Mouse (Mus musculus) layer of hippocampus, adult 11-12 months (tissue): ENCODE results near the gene Nppc.
A peak's percentile ranks its signal among the peaks of the same experiment; 100 is the strongest.

ENCODE experiments used
- DNase-seq: peaks from one replicate; pipeline ENCODE4 v3.0.0; 2022; ENCODE audit warnings: low spot score

The Nppc gene

GRCm38 (mm10) chr1:86670279-86671038, at the start of gene Nppc:
Nppc (minus strand) TSS chr1:86670571.
- peak; percentile 81 for DNase-seq

GRCm38 (mm10) chr1:86719391-86719790, 49.0 kb upstream of the Nppc start:
- no peak for DNase-seq

- no peak for DNase-seq
Measured at GRCm38 (mm10) chr1:86718190-86718589, 47.8 kb upstream of the Nppc start.

GRCm38 (mm10) chr1:86713054-86713453, 42.7 kb upstream of the Nppc start:
- no peak for DNase-seq

GRCm38 (mm10) chr1:86712045-86712444, 41.7 kb upstream of the Nppc start:
- no peak for DNase-seq

GRCm38 (mm10) chr1:86709546-86709945, 39.2 kb upstream of the Nppc start:
- DNase-seq = no peak

GRCm38 (mm10) chr1:86705461-86705860, 35.1 kb upstream of the Nppc start:
- DNase-seq = peak; percentile 44

- DNase-seq = no peak
Measured at GRCm38 (mm10) chr1:86703965-86704326, 33.6 kb upstream of the Nppc start.

- DNase-seq = peak; percentile 87
Measured at GRCm38 (mm10) chr1:86703300-86703964, 33.1 kb upstream of the Nppc start, which contains the start of gene Dis3l2. Dis3l2 (plus strand) TSS chr1:86703808.

- DNase-seq = no peak
Measured at GRCm38 (mm10) chr1:86700367-86700766, 30.0 kb upstream of the Nppc start.

GRCm38 (mm10) chr1:86699346-86700136, 29.2 kb upstream of the Nppc start:
- no peak for DNase-seq

- no peak for DNase-seq
Measured at GRCm38 (mm10) chr1:86698721-86699120, 28.4 kb upstream of the Nppc start.

- no peak for DNase-seq
Measured at GRCm38 (mm10) chr1:86696948-86697347, 26.6 kb upstream of the Nppc start.

GRCm38 (mm10) chr1:86691027-86691426, 20.7 kb upstream of the Nppc start:
- no peak for DNase-seq

GRCm38 (mm10) chr1:86687236-86687635, 16.9 kb upstream of the Nppc start:
- DNase-seq = no peak

- DNase-seq = no peak
Measured at GRCm38 (mm10) chr1:86678667-86679066, 8.3 kb upstream of the Nppc start.

- DNase-seq = no peak
Measured at GRCm38 (mm10) chr1:86677624-86678023, 7.3 kb upstream of the Nppc start.

GRCm38 (mm10) chr1:86675126-86675525, 4.8 kb upstream of the Nppc start:
- DNase-seq = no peak

GRCm38 (mm10) chr1:86674385-86674784, 4.0 kb upstream of the Nppc start:
- DNase-seq = peak; percentile 35

- DNase-seq = peak; percentile 73
Measured at GRCm38 (mm10) chr1:86669552-86670273, 658 bp downstream of the Nppc start.

- DNase-seq = no peak
Measured at GRCm38 (mm10) chr1:86665091-86665490, 5.3 kb downstream of the Nppc start.

GRCm38 (mm10) chr1:86657071-86657470, 13.3 kb downstream of the Nppc start:
- DNase-seq = no peak
